Mouse (Mus musculus): Measurements from ENCODE around the gene Ddx54. TPM values are rescaled to one million over a fixed set of nuclear protein-coding genes. Genes with fewer than 3 reads are reported as not detected.

The Ddx54 gene
- total and polyA plus RNA-seq, 3 experiments: 63.7 to 91.8 (median 83.6) TPM

GRCm38 (mm10) chr5:120619201-120619600 lies 6.7 kb downstream of the Ddx54 start:
- dilution Hi-C loops (cut with MboI; ENCODE audit: extremely low pct_ligation_motif_present, extremely low pct_unique_long_range_greater_than_20kb, low sequenced_read_pairs): no loop called here
- peaks cover 57 to 86% of the 10 kb centered on the region in 2 experiments for H3K36me3 ChIP-seq (replicated peaks in 1 of 2; ENCODE audit: control insufficient read depth in 1 of 2, insufficient read depth in 1 of 2, low read length in 1 of 2)

DNA sequence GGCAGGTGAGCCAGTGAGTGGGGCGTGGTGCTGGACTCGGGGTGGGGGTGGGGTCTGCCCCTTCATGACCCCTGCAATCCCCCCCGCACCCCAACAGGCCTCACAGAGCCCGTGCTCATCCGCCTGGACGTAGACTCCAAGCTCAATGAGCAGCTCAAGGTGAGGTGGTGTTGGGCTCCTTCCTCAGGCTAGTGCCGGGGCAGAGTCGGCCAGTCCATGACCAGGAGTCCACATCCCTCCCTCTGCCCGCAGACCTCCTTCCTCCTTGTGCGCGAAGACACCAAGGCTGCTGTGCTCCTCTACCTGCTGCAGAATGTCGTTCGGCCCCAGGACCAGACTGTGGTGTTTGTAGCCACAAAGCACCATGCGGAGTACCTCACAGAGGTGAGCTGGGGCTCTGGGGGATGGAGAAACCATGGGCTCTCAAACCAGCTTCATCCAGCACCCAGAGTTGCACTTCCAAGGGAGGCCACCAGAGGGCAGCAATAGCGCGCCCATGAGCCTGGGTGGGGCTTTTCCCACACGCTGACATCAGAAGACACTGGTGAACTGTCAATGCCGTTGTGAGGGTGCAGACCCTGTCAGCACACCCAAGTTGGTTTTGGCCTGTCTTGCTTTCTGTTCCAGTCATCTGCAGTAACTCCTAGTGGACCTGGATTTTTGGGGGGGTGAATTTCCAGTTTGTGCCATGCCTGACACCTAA lies 8.0 kb downstream of the Ddx54 start:
- peak; percentile 92 for DNase-seq (ENCODE audit: extremely low read depth)
- H3K79me2 ChIP-seq (replicated peaks; ENCODE audit: control insufficient read depth, extremely low read depth, insufficient read depth, poor library complexity, severe bottlenecking): peaks cover 14% of the 10 kb centered on the region
- peaks cover 32 to 69% of the 10 kb centered on the region in 2 experiments for H3K4me1 ChIP-seq (ENCODE audit: control insufficient read depth in 1 of 2, insufficient read depth in 2 of 2)
- peaks cover 70 to 91% of the 10 kb centered on the region in 2 experiments for H3K36me3 ChIP-seq (replicated peaks in 1 of 2; ENCODE audit: control insufficient read depth in 1 of 2, insufficient read depth in 1 of 2, low read length in 1 of 2)
- peak overlapping the region; percentile 98 for H3K27ac ChIP-seq (ENCODE audit: insufficient read depth, low read depth)
- no peak overlapping the region for H3K9ac ChIP-seq (ENCODE audit: insufficient read depth, low read depth)
- no peaks in the 10 kb centered on the region for H3K27me3 ChIP-seq (replicated peaks)
- no peak overlapping the region for H3K4me3 ChIP-seq (replicated peaks in 1 of 3; ENCODE audit: low read depth in 2 of 3, low read length in 2 of 3, poor library complexity in 1 of 3)
- dilution Hi-C loops (cut with MboI; ENCODE audit: extremely low pct_ligation_motif_present, extremely low pct_unique_long_range_greater_than_20kb, low sequenced_read_pairs): no loop called here
- in situ Hi-C loops (cut with MboI; ENCODE audit: low pct_ligation_motif_present, low pct_unique_long_range_greater_than_20kb, low sequenced_read_pairs): loop anchor here (5.0 to 25.0 kb wide), 3 partner anchors 37 to 483 kb away; no protein-coding TSS in a partner anchor
- no peak overlapping the region; the same call in 1 of the 2 replicates for H3K4me2 ChIP-seq (ENCODE audit: insufficient read depth, low read depth, poor library complexity, severe bottlenecking)
- H3K9me3 ChIP-seq (replicated peaks; ENCODE audit: low read length): peaks cover 9% of the 10 kb centered on the region
- peak; percentile 87 for TF ChIP-seq ZC3H11A (IDR thresholded peaks at IDR 0.05; ENCODE audit: low read depth, low read length)
- TF ChIP-seq TBP (conservative IDR thresholded peaks at IDR 0.05; ENCODE audit: low read depth, low read length): no peak
- TF ChIP-seq NELFE (IDR thresholded peaks at IDR 0.05; ENCODE audit: low read depth, low read length): peak; percentile 66; the same call in 1 of the 2 replicates
- no peak for TF ChIP-seq CHD2 (IDR thresholded peaks at IDR 0.05; ENCODE audit: low read length)
- no peak for TF ChIP-seq E2F4 (IDR thresholded peaks at IDR 0.05; ENCODE audit: insufficient replicate concordance, low read depth, low read length)
- TF ChIP-seq JUND (conservative IDR thresholded peaks at IDR 0.05; ENCODE audit: low read depth, low read length): no peak
- TF ChIP-seq GABPA (IDR thresholded peaks at IDR 0.05; ENCODE audit: insufficient replicate concordance, low read depth, low read length): no peak
- no peak for TF ChIP-seq MAFK (IDR thresholded peaks at IDR 0.05; ENCODE audit: insufficient replicate concordance, low read length)
- TF ChIP-seq ETS1 (conservative IDR thresholded peaks at IDR 0.05; ENCODE audit: low read depth, low read length): no peak
- no peak for TF ChIP-seq MEF2A (IDR thresholded peaks at IDR 0.05; ENCODE audit: borderline replicate concordance, low read depth, low read length)
- TF ChIP-seq RAD21 (IDR thresholded peaks at IDR 0.05; ENCODE audit: low read depth, low read length): peak; percentile 98
- TF ChIP-seq ZNF384 (IDR thresholded peaks at IDR 0.05; ENCODE audit: low read depth, low read length): no peak
- peak; percentile 21; the same call in 1 of the 2 replicates for TF ChIP-seq NRF1 (IDR thresholded peaks at IDR 0.05; ENCODE audit: low read depth, low read length)
- peak; percentile 31; the same call in 1 of the 2 replicates for TF ChIP-seq MAX (IDR thresholded peaks at IDR 0.05; ENCODE audit: low read length)
- no peak for TF ChIP-seq BHLHE40 (IDR thresholded peaks at IDR 0.05; ENCODE audit: low read depth, low read length)

More at GRCm38 (mm10) chr5:120619201-120619600, 6.7 kb downstream of the Ddx54 start:
- peaks cover 10% of the 10 kb centered on the region for H3K9me3 ChIP-seq (replicated peaks; ENCODE audit: low read length)
- no peak overlapping the region for H3K9ac ChIP-seq (ENCODE audit: insufficient read depth, low read depth)
- no peak overlapping the region for H3K4me2 ChIP-seq (ENCODE audit: insufficient read depth, low read depth, poor library complexity, severe bottlenecking)
- H3K79me2 ChIP-seq (replicated peaks; ENCODE audit: control insufficient read depth, extremely low read depth, insufficient read depth, poor library complexity, severe bottlenecking): peaks cover 27% of the 10 kb centered on the region
- H3K4me1 ChIP-seq (ENCODE audit: control insufficient read depth in 1 of 2, insufficient read depth in 2 of 2): peaks cover 34 to 65% of the 10 kb centered on the region in 2 experiments
- no peak overlapping the region for H3K4me3 ChIP-seq (replicated peaks in 1 of 3; ENCODE audit: low read depth in 2 of 3, low read length in 2 of 3, poor library complexity in 1 of 3)
- no peaks in the 10 kb centered on the region for H3K27me3 ChIP-seq (replicated peaks)
- H3K27ac ChIP-seq (ENCODE audit: insufficient read depth, low read depth): no peak overlapping the region
- peak; percentile 79 for DNase-seq (ENCODE audit: extremely low read depth)
- no peak for TF ChIP-seq ZKSCAN1 (IDR thresholded peaks at IDR 0.05; ENCODE audit: borderline replicate concordance, low read depth, low read length)
- no peak; the same call in 1 of the 2 replicates for TF ChIP-seq E2F4 (IDR thresholded peaks at IDR 0.05; ENCODE audit: insufficient replicate concordance, low read depth, low read length)
- no peak for TF ChIP-seq KAT2A (IDR thresholded peaks at IDR 0.05; ENCODE audit: insufficient replicate concordance, low read length)
- TF ChIP-seq ELF1 (IDR thresholded peaks at IDR 0.05; ENCODE audit: low read depth, low read length): no peak
- peak; percentile 67 for TF ChIP-seq RAD21 (IDR thresholded peaks at IDR 0.05; ENCODE audit: low read depth, low read length)
- TF ChIP-seq POLR2AphosphoS2 (IDR thresholded peaks at IDR 0.05; ENCODE audit: low read depth, low read length): no peak
- TF ChIP-seq JUND (conservative IDR thresholded peaks at IDR 0.05; ENCODE audit: low read depth, low read length): no peak
- no peak for TF ChIP-seq USF2 (conservative IDR thresholded peaks at IDR 0.05; ENCODE audit: low read depth, low read length)
- no peak for TF ChIP-seq NELFE (IDR thresholded peaks at IDR 0.05; ENCODE audit: low read depth, low read length)
- TF ChIP-seq TCF12 (IDR thresholded peaks at IDR 0.05; ENCODE audit: low read depth, low read length): peak; percentile 54; the same call in 1 of the 2 replicates
- TF ChIP-seq HCFC1 (IDR thresholded peaks at IDR 0.05; ENCODE audit: low read depth, low read length): peak; percentile 16; the same call in 1 of the 2 replicates
- TF ChIP-seq MAZ (IDR thresholded peaks at IDR 0.05; ENCODE audit: low read depth, low read length): 0 out of 2 replicates have a peak, but pooled peaks have one; percentile 45
- TF ChIP-seq GABPA (IDR thresholded peaks at IDR 0.05; ENCODE audit: insufficient replicate concordance, low read depth, low read length): no peak
- no peak for TF ChIP-seq BHLHE40 (IDR thresholded peaks at IDR 0.05; ENCODE audit: low read depth, low read length)
- no peak for TF ChIP-seq MAFK (IDR thresholded peaks at IDR 0.05; ENCODE audit: insufficient replicate concordance, low read length)
- TF ChIP-seq SMC3 (IDR thresholded peaks at IDR 0.05; ENCODE audit: low read depth, low read length): peak; percentile 73
- TF ChIP-seq SIN3A (IDR thresholded peaks at IDR 0.05; ENCODE audit: low read length): 0 out of 2 replicates have a peak, but pooled peaks have one; percentile 45
- TF ChIP-seq MXI1 (IDR thresholded peaks at IDR 0.05; ENCODE audit: low read depth, low read length): no peak
- TF ChIP-seq RCOR1 (conservative IDR thresholded peaks at IDR 0.05; ENCODE audit: low read depth, low read length): no peak
- no peak for TF ChIP-seq MYC (IDR thresholded peaks at IDR 0.05; ENCODE audit: low read depth, low read length)
- no peak for TF ChIP-seq USF1 (IDR thresholded peaks at IDR 0.05; ENCODE audit: low read depth, low read length)
- TF ChIP-seq POLR2A (IDR thresholded peaks at IDR 0.05; ENCODE audit: low read depth, low read length): no peak
- no peak; the same call in 1 of the 2 replicates for TF ChIP-seq CHD2 (IDR thresholded peaks at IDR 0.05; ENCODE audit: low read length)
- no peak for TF ChIP-seq PAX5 (IDR thresholded peaks at IDR 0.05; ENCODE audit: low read length)
- TF ChIP-seq ZC3H11A (IDR thresholded peaks at IDR 0.05; ENCODE audit: low read depth, low read length): no peak
- TF ChIP-seq CHD1 (IDR thresholded peaks at IDR 0.05; ENCODE audit: low read depth, low read length): no peak
- no peak for TF ChIP-seq EP300 (IDR thresholded peaks at IDR 0.05; ENCODE audit: low read length)
- no peak for TF ChIP-seq ZNF384 (IDR thresholded peaks at IDR 0.05; ENCODE audit: low read depth, low read length)
- TF ChIP-seq ETS1 (conservative IDR thresholded peaks at IDR 0.05; ENCODE audit: low read depth, low read length): no peak
- TF ChIP-seq NRF1 (IDR thresholded peaks at IDR 0.05; ENCODE audit: low read depth, low read length): no peak
- TF ChIP-seq JUN (IDR thresholded peaks at IDR 0.05; ENCODE audit: insufficient read depth, low read depth, low read length): no peak
- TF ChIP-seq UBTF (IDR thresholded peaks at IDR 0.05; ENCODE audit: low read depth, low read length): no peak
- TF ChIP-seq MAX (IDR thresholded peaks at IDR 0.05; ENCODE audit: low read length): no peak
- TF ChIP-seq CTCF (conservative IDR thresholded peaks at IDR 0.05 in 1 of 2, IDR thresholded peaks at IDR 0.05 in 1 of 2; ENCODE audit: low read depth in 2 of 2, low read length in 2 of 2): peak; percentile 89 to 96
- TF ChIP-seq MEF2A (IDR thresholded peaks at IDR 0.05; ENCODE audit: borderline replicate concordance, low read depth, low read length): 0 out of 2 replicates have a peak, but pooled peaks have one; percentile 33
- TF ChIP-seq IRF4 (IDR thresholded peaks at IDR 0.05; ENCODE audit: low read depth, low read length): no peak
- no peak for TF ChIP-seq ZMIZ1 (IDR thresholded peaks at IDR 0.05; ENCODE audit: low read depth, low read length)
- no peak for TF ChIP-seq TBP (conservative IDR thresholded peaks at IDR 0.05; ENCODE audit: low read depth, low read length)
- in situ Hi-C loops (cut with MboI; ENCODE audit: low pct_ligation_motif_present, low pct_unique_long_range_greater_than_20kb, low sequenced_read_pairs): loop anchor here (5.0 to 25.0 kb wide), 3 partner anchors 93 to 482 kb away; partner anchors contain the start of gene Dtx1

Measured in CH12.LX (cell line).